Mouse (Mus musculus) midbrain, embryonic 11.5 days (tissue): ENCODE results near the gene E030030I06Rik. TPM values are rescaled to one million over a fixed set of nuclear protein-coding genes. Genes with fewer than 3 reads are reported as not detected.
"Not testable (repeated sequence)": the region's sequence is repeated elsewhere in the genome, so short reads cannot be mapped to it uniquely, and the experiment has no call there.

Experiments used
- ATAC-seq: fragments of 200-750 bp; cut with Nextera tagmentation; 2 replicates; pipeline ENCODE4 v1.8.0; 2017; ENCODE audit warnings: moderate TSS enrichment, moderate library complexity; ENCODE audit not compliant: low FRiP score
- DNase-seq: peaks from one replicate; pipeline ENCODE4 v3.0.0; 2015; ENCODE audit warnings: low spot score; ENCODE audit errors: missing footprints
- H3K27ac ChIP-seq: fragments of 300-500 bp; sonication (generic); 2 replicates; pipeline ENCODE4 v1.5.1; 2014; ENCODE audit warnings: low read depth, low read length
- H3K27me3 ChIP-seq: fragments of 300-500 bp; sonication (generic); 2 replicates; pipeline ENCODE4 v1.6.1; 2014; ENCODE audit warnings: mild to moderate bottlenecking, low read length, moderate library complexity, mixed read lengths; ENCODE audit not compliant: control insufficient read depth, insufficient read depth
- H3K36me3 ChIP-seq: fragments of 300-500 bp; sonication (generic); 2 replicates; pipeline ENCODE4 v1.6.1; 2014; ENCODE audit warnings: mild to moderate bottlenecking, low read length, moderate library complexity, mixed read lengths; ENCODE audit not compliant: control insufficient read depth, insufficient read depth
- H3K4me1 ChIP-seq: fragments of 300-500 bp; sonication (generic); 2 replicates; pipeline ENCODE4 v1.6.1; 2014; ENCODE audit warnings: low read length; ENCODE audit not compliant: control insufficient read depth, insufficient read depth
- H3K4me2 ChIP-seq: fragments of 300-500 bp; sonication (generic); 2 replicates; pipeline ENCODE4 v1.6.1; 2014; ENCODE audit warnings: mild to moderate bottlenecking, moderate library complexity
- H3K4me3 ChIP-seq: fragments of 300-500 bp; sonication (generic); 2 replicates; pipeline ENCODE4 v1.5.1; 2014; ENCODE audit warnings: low read depth, low read length
- H3K9ac ChIP-seq: fragments of 300-500 bp; sonication (generic); 2 replicates; pipeline ENCODE4 v1.6.1; 2014; ENCODE audit warnings: low read length
- H3K9me3 ChIP-seq: fragments of 300-500 bp; sonication (generic); 2 replicates; pipeline ENCODE4 v1.6.1; 2016; ENCODE audit warnings: low read length; ENCODE audit not compliant: control insufficient read depth
- WGBS: fragments of 180-500 bp; shearing (Covaris S2); extraction: QIAGEN DNeasy Blood & Tissue Kit; methylation state at CpG from one replicate; pipeline ENCODE4 v1.1.7; 2014; 5-methylcytosine and 5-hydroxymethylcytosine counted together
- polyA plus RNA-seq: library from polyadenylated mRNA; unstranded; fragments of >200 nt; fragmentation: Nextera tagmentation; extraction: Ambion mirVana; gene quantifications from 2 replicates; pipeline ENCODE4 v1.2.1, GENCODE M21; 2014

The E030030I06Rik gene
- 24.8 and 29.2 TPM in 2 replicates for polyA plus RNA-seq

DNA sequence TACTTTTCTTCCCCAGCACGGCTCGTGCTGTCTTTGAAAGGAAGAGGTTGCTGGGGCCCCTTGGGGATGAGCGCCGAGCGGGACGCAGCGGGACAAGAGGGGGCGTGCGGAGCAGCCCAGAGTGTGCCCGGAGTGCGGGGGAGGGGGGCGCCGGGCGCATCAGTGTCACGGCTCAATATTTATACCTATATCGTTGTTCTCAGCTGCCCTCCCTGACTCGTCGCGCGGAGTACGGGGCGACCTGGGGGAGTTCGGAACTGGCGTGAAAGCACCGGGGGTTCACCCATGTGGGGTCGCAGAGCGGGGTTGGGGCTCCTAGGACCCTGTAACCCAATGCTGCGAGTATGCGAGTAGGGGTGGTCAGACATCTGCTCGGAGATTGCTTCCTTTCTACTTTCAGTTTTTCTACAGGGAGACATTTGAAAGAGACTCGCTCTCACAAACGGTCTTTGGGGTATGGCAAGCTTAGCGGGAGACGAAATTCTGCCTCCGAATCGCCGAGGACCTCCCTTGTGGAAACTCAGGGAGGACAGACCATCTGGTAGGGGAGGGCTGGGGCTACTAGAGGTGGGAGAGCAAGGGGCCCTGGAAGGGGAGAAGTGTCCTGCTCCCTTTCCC is at the start of gene E030030I06Rik:
TSS of gene E030030I06Rik (minus strand) at position 198 of the 618 bp plus-strand sequence.
- Histone ChIP-seq H3K9ac (peak within 1 kb of the TSS; percentile 77), H3K4me3 (peak within 1 kb of the TSS; percentile 68), H3K4me2 (peak within 1 kb of the TSS; percentile 78), H3K4me1 (peaks cover 10% of the 10 kb centered on the region; the same call in 1 of the 2 replicates), H3K27me3 (peaks cover 26% of the 10 kb centered on the region), H3K36me3 (no peaks in the 10 kb centered on the region), H3K9me3 (no peaks in the 10 kb centered on the region), H3K27ac (peak within 1 kb of the TSS; percentile 22; the same call in 1 of the 2 replicates)
- DNase-seq (peak; percentile 97), ATAC-seq (peak; percentile 64)
- under 1% methylated on average over 37 of the region's 37 CpGs for WGBS

DNA sequence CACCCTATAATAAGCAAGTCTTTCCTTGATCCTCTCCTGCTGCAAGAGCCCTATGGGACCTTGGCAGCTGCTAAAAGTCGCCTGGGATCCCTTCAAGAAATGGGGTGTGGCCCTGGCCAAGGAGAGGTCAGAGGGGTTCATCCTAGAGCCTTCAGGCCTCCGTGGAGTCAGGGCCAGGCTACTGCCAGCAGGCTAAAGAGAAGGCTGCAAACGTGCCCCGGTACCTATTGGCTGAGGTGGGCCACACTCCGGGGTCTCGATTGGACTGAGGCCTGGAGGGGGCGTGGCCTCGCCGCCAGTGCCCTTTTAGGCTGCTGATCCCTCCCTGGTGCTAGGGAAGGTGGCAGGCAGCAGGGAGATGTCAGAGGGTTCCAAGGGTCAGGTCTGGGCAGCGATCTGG is 42.0 kb upstream of the E030030I06Rik start:
- not testable (repeated sequence) for H3K27me3 ChIP-seq, H3K4me3 ChIP-seq, H3K36me3 ChIP-seq, H3K9me3 ChIP-seq, H3K27ac ChIP-seq, H3K4me1 ChIP-seq, H3K9ac ChIP-seq
- peak overlapping the region; percentile 15; the same call in 1 of the 2 replicates for H3K4me2 ChIP-seq
- DNase-seq, result peak; percentile 85
- ATAC-seq, result peak; percentile 89
- 1% methylated on average over 6 of the region's 10 CpGs for whole genome bisulfite sequencing

DNA sequence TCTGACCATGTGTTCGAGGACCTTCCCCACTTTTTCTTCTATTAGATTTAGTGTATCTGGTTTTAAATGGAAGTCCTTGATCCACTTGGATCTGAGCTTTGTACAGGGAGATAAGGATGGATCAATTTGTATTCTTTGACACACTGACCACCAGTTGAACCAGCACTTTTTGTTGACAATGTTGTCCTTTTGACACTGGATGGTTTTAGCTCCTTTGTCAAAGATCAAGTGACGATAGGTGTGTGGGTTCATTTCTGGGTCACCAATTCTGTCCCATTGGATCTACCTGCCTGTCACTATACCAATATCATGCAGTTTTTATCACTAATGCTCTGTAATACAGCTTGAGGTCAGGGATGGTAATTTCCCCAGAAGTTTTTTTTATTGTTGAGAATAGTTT is 27.4 kb upstream of the E030030I06Rik start:
- not testable (repeated sequence) for H3K9me3 ChIP-seq, DNase-seq, H3K4me1 ChIP-seq, ATAC-seq, H3K4me3 ChIP-seq, H3K36me3 ChIP-seq, H3K27ac ChIP-seq, H3K4me2 ChIP-seq, H3K9ac ChIP-seq, H3K27me3 ChIP-seq
- WGBS, result 89% methylated on average over 2 of the region's 2 CpGs

DNA sequence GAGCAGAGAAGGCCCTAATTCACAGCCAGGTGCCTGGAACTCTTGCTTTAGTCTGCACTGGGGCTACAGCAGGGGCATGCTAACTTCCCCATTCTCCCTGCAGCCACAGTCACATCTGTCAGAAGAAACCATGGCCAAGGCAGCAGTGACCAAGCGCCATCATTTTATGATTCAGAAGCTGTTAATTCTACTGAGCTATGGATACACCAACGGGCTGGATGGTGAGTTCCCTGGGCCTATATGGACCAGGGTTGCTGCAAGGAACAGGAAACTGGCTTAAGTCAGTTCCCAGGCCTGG is 25.1 kb upstream of the E030030I06Rik start:
- not testable (repeated sequence) for H3K27ac ChIP-seq, H3K36me3 ChIP-seq, H3K9me3 ChIP-seq, H3K27me3 ChIP-seq, ATAC-seq, H3K4me2 ChIP-seq, DNase-seq, H3K4me1 ChIP-seq, H3K4me3 ChIP-seq, H3K9ac ChIP-seq
- 86% methylated on average over 2 of the region's 2 CpGs for WGBS

DNA sequence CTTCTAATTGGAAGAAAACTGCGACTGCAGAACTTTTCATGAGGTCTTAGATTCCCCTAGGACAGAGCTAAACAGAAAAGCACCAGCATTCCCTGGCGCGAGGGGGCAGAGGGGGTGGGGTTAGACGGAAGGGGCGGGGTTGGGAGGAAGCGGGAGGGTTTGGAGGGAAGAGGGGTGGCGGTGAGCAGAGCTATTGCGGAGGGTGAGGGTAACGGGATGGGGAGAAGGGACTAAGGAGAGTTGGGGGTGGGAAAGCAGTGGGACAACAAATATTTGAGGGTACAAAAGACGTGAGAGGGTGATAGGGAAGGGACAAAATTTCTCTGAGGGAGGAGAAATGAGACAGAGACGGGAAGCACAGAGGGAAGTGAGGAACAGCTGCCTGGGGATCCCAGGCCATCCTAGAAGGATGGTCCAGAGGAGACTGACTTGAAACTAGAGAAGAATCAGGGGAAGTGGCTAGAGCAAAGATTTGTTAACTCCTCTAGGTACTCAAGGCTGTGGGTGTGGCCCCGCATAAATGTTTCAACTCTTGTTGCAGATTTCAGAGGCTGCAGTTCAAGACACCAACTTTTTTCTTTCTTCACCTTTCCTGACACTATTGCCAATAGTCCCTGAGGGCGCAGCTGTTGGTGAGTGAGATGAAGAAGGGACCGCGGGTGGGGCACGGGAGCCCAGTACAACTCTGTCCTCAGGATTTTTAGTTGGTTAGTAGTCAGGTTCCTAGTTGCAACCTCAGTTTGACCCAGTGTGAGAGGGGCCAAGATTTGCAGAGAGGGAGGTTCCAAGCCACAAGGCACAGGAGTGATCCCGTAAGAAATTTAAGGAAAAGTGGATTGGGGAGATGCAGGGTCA is 24.5 kb upstream of the E030030I06Rik start:
- H3K27me3 ChIP-seq, H3K4me1 ChIP-seq, H3K9me3 ChIP-seq, H3K27ac ChIP-seq, H3K9ac ChIP-seq, H3K36me3 ChIP-seq, H3K4me3 ChIP-seq: not testable (repeated sequence)
- ATAC-seq (peak; percentile 78), DNase-seq (peak; percentile 84)
- 15% methylated on average over 10 of the region's 17 CpGs for WGBS
- H3K4me2 ChIP-seq, result peak overlapping the region; percentile 19; the same call in 1 of the 2 replicates

DNA sequence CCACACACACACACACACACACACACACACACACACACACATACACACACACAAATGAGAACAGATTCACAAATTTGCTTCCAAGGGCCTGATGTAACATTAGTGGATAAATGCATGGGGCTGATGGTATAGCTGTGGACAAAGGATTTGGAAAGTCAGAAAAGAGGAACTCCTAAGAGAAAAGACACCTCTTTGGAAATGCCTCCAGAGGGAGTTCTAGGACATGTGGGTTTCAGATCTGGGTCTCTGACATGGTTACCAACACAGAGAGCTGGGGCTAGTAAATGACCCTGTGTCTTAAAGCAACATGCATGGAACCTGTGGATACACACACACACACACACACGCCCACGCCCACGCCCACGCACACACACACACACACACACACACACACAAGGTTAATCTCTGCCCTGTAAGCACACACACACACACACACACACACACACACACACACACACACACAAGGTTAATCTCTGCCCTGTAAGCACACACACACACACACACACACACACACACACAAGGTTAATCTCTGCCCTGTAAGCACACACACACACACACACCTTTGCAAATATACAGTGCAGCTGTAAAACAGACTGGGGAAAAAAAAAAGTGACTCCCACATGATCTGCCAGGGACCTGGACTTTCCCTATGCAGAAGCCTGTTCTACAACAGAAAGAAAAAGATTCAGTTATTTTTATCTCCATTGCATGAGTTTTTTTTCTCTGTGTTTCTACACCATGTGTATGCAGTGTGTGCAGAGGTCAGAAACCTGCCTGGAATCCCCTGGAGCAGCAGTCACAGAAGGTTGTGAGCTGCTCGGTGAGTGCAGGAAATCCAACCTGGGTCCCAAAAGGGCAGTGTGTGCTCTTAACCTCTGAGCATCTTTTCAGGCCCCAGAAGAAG is 23.6 kb upstream of the E030030I06Rik start:
- WGBS, result 84% methylated on average over 4 of the region's 5 CpGs
- H3K27ac ChIP-seq, H3K4me3 ChIP-seq: not testable (repeated sequence)

DNA sequence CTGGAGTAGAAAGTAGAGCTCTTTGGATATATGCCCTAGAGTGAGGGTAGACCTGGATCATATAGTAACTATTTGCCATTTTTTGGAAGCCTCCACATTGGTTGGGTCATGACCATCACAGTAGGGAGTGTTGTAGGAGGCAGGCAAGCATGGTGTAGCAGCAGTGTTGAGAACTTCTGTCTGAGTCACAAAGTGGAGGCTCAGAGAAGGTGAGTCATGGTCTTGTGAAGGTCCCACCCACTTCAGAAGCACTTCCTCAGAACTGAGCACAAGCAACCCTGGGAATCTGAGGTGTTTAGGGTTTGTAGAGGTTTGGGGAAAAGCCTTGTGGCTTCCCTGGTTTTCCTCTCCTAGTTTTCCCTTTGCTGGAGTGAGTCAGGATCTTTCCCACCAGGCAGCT is 20.0 kb upstream of the E030030I06Rik start:
- ATAC-seq, H3K4me2 ChIP-seq, H3K4me1 ChIP-seq, H3K4me3 ChIP-seq, H3K27me3 ChIP-seq, H3K36me3 ChIP-seq, H3K9ac ChIP-seq, H3K27ac ChIP-seq, DNase-seq, H3K9me3 ChIP-seq: not testable (repeated sequence)

More for the DNA sequence above, 23.6 kb upstream of the E030030I06Rik start:
- peak overlapping the region; percentile 19; the same call in 1 of the 2 replicates for H3K4me2 ChIP-seq
- H3K9ac ChIP-seq, ATAC-seq, H3K9me3 ChIP-seq, H3K4me1 ChIP-seq, H3K27me3 ChIP-seq, H3K36me3 ChIP-seq: not testable (repeated sequence)
- peak; percentile 37 for DNase-seq

DNA sequence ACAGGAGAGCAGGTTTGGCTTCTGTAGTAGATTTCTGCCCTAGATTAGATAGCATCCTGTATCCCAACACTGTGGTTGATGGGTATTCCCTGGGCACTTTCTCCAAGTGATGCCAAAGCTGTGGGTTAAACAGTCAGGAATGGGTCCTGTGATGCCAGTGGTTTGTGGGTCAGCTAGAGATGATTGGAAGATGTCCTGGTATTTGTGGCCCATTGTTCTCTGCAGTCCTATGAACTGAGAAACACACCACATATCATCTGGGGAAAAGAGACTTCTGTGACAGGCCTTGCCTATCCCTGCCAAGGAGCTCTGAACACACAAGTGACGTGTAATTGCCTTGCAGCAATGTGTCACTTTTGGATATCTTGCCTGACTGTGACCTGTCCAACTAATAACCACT is 18.0 kb upstream of the E030030I06Rik start:
- not testable (repeated sequence) for H3K27me3 ChIP-seq, H3K9ac ChIP-seq, H3K4me2 ChIP-seq, ATAC-seq, H3K4me1 ChIP-seq, H3K9me3 ChIP-seq, H3K36me3 ChIP-seq, DNase-seq, H3K27ac ChIP-seq, H3K4me3 ChIP-seq
- WGBS, result 88% methylated on average over 1 of the region's 1 CpGs
